Mouse (Mus musculus) left cerebral cortex, postnatal 10 days (tissue): Measurements from ENCODE around the gene Hepacam. TPM values are rescaled to one million over a fixed set of nuclear protein-coding genes. Genes with fewer than 3 reads are reported as not detected.

Source experiments
- DNase-seq, 2 experiments: peaks; one replicate each; pipeline ENCODE4 v3.0.0; 2021 to 2022; ENCODE audit warnings: low spot score in 2 of 2, mixed read lengths in 1 of 2; ENCODE audit errors: extremely low spot score in 1 of 2
- intact Hi-C: fragments of 180-260 bp; cut with DNase I; formaldehyde crosslinking; loops from one replicate; pipeline ENCODE4 v1.15.1; 2025
- total RNA-seq, 2 experiments: library from RNA; stranded (reverse); gene quantifications; 2 replicates each; pipeline ENCODE4 v1.2.3; 2021

The Hepacam gene
- total RNA-seq, 2 experiments from 2014 or later = 41.1 to 45.7 TPM

DNA sequence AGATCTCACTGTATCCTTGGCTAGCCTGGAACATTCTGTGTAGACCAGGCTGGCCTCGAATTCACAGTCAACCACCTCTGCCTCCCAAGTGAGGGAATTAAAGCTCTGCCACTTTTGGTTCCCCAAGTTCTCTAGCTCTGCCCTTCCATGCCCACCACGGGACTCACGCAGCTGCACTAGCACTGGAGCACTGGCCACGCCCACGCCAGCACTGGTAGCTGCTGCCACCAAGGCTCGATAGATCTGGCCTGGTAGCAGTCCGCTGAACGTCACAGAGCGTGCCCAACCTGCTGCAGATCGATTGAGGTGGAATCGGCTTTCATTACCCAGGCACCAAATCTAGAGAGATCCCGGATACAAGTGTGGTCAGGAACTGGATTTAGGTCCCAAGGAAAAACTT is 54.1 kb downstream of the Hepacam start:
- intact Hi-C loops = no loop called here
- no peak for DNase-seq

DNA sequence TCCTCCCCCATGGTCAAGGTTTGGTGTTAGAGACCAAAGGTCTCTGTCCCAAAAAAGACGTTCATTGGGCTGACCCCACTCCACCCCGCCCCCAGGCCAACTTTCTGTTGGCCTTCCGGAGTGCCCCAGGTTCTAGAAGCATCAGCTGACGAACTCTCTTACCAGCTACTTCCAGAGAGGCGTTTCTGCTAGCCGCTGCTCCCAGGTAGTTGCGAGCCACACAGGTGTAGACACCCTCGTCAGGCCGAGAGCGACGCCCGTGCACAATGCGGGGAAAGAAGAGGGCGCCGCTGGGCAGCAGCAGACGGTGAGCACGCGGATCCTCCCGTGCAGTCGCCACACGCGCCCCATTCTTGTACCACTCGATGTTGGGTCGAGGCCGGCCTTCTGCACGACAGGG is 62.2 kb downstream of the Hepacam start:
- peak in 1 of 2 experiments; percentile 43 for DNase-seq
- intact Hi-C loops = no loop called here

DNA sequence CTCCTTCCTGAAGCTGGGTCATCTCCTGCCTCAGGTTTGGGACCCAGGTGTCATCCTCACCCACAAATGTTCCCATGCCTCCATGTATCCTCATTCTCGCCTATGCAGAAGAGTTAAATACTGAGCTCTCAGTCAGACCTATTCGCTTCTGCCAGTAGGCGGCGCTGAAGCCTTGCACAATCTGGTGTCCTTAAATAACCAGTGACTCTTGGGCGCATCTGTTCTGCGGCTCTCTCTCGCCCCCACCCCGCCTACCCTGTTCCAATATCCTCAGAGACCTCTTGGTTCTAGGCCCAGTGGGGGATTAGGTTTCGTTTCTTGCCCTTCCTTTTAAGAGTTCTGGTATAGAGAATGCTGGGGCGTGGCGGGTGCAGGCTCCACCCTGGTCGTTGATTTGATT is 63.4 kb downstream of the Hepacam start:
- intact Hi-C loops = loop anchor here (2.0 to 10.0 kb wide), 2 partner anchors 184 to 502 kb away; partner anchors contain the start of gene Spa17
- DNase-seq = peak; percentile 91 to 92

DNA sequence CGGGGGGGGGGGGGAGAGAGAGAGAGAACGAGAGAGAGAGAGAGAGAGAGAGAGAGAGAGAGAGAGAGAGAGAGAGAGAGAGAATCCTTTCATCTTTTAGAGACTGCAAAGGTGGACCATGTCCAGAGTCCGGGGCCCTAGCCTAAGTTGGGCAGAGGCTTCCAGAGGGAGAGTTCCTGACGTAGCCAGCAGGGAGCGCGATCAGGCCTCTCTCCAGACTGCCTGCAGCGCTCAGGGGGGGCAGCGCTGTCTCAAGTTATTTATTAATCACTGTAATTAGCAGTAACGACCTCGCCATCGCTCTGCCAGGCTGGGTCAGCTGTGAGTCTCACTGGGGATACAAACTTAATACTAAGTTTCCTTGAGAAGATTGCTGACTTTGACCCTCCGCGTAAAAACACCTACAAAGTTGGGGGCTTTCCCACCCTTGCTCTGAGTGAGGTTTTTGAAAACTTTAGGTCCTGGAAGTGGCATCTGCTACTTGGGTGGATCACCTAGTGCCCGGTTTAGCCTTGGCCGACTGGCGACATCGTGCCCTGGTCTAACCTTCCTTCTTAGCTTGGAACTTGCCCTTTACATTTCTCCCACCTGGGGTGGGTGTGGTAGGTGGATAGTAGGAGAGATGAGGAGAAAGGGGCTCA is 65.0 kb downstream of the Hepacam start:
- DNase-seq = peak in 1 of 2 experiments; percentile 78
- intact Hi-C loops = loop anchor here (10.0 kb wide), 1 partner anchor 183 kb away; the partner anchor contains the start of gene Spa17

DNA sequence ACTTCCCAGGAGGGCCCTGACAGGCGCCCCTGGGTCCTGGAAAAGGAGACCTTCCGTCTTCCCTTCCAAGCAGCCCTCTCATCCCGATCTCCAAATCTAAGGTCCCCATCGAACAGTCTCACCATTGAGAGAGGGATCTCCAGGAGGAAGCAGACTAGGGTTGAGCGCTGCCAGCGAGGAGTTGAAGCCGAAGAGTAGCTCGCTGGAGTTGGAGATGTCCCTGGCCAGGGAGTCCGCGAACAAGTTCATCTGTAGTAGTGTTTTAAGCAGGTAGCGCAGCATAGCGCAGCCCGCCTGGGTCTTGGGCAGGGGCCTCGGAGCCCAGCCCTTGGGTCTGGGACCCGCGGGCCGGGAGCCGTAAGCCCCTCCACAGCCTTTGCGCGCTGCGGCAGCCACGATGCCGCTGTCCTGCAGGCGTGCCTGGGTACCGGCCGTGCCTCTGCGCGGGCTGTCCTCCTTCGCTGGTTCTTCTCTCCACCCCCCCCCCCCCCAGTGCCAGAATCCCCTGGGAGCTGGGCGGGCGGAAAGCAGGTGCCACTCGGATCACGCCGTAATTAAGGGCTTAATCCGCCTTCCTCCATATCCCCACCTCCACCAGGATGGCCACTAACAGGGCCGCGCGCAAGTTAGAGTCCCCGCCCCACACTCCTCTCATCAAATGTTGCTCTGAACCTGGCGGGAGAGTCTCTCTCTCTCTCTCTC is 65.7 kb downstream of the Hepacam start, which contains the start of gene Robo3:
Robo3 (minus strand) TSS at position 527 of the 702 bp plus-strand sequence.
- intact Hi-C loops = loop anchor here (10.0 kb wide), 1 partner anchor 182 kb away; the partner anchor contains the start of gene Spa17
- no peak for DNase-seq

DNA sequence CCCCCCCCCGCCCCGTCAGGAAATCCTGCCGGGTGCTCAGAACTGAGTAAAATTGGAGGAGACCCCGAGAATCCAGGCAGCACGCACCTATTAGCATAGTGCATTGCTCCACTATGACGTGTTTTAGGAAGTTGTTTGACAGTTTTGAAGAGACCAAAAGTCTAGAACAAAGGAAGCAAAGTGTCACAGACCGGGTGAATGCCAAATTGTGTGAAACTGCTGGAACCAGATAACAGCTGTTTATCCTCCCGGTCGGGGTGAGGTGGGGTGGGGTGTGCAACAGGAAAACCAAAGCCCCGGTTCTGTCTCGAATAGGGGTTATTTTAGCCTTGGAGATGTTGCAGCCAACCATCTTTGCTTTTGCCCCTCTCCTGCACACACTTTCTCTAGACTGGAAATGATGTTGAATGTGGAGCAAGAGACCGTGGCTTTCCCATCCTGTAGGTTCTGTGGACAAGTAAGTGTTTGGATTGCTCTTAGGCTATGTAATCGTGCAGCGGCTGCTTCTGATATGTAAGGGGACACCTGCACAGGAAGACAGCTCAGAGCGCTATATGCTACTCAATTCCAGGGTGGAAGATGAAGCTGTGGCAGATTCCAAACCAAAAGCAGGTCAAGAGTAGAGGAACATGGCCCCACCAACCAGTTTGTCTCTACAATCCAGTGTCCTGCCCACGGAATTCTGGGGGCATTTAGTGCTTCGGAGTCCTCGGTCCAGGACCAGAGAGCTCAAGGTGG is 66.8 kb downstream of the Hepacam start:
- intact Hi-C loops = loop anchor here (10.0 kb wide), 1 partner anchor 181 kb away; the partner anchor contains the start of gene Spa17
- DNase-seq = no peak

DNA sequence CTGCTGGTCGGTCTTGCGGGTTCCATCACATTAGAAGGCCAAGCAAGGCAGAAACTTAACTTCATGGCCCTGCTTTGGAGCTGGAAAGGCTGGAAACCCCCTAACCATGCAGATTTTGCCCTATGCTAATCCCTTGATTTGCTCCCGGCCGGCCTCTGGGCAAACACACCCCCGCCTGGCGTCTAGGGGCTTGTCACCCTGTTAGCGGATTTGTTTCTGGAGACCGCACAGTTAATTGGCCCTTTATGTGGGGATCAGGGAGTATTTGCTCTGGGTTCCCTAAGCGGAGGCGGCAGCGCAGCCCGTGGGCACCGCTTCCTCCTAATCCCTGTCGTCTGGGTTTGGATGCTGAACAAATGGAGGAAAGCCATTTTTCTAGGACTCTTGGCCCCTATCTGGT is 67.8 kb downstream of the Hepacam start:
- DNase-seq = no peak
- intact Hi-C loops = loop anchor here (10.0 kb wide), 1 partner anchor 180 kb away; the partner anchor contains the start of gene Spa17

DNA sequence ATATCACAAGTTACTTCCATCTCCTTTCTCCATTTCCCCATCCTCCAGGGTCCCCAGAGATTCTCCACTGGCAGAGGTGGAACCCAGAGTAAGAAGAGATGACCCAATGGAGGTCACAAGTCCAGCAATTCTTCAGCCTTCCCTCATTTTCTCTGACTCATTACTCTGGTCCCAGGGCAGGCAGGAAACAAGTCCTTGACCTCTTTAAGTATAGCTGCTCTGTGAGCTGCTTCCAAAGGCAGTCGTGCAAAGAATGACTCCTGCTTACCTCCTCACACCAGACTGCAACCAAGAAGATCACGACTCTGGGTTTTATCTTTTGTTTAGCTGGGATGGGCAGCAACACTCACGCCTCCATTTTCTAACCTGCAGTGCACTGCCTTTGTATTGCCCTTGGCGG is 68.5 kb downstream of the Hepacam start:
- intact Hi-C loops = loop anchor here (10.0 kb wide), 1 partner anchor 179 kb away; the partner anchor contains the start of gene Spa17
- no peak for DNase-seq

Other genes starting within 250 kb of the Hepacam start
- 10 to 100 TPM; 72.9 to 75.7 TPM for gene Pknox2, start 219.9 kb upstream of the Hepacam start, total RNA-seq
- 1 to 10 TPM; 8.7 to 9.7 TPM for gene Tmem218, start 159.1 kb upstream of the Hepacam start, total RNA-seq
- 1 to 10 TPM; 1.8 to 1.9 TPM for gene Slc37a2, start 111.6 kb upstream of the Hepacam start, total RNA-seq
- gene Ccdc15, start 18.9 kb upstream of the Hepacam start, total RNA-seq = 1 to 10 TPM; 2.3 to 3.3 TPM
- gene Robo4, start 34.5 kb downstream of the Hepacam start, total RNA-seq = 1 to 10 TPM; 6.4 to 8.3 TPM
- 10 to 100 TPM; 24.8 to 27.4 TPM for gene Robo3, start 65.9 kb downstream of the Hepacam start, total RNA-seq
- 10 to 100 TPM; 21.8 to 24.6 TPM for gene Msantd2, start 122.0 kb downstream of the Hepacam start, total RNA-seq
- gene Esam, start 160.7 kb downstream of the Hepacam start, total RNA-seq = 10 to 100 TPM; 29.5 to 29.6 TPM
- 1 to 10 TPM; 3.3 to 4.1 TPM for gene Vsig2, start 171.9 kb downstream of the Hepacam start, total RNA-seq
- 1,000 to 10,000 TPM; 1,798 to 1,800 TPM for gene Nrgn, start 185.6 kb downstream of the Hepacam start, total RNA-seq
- 10 to 100 TPM; 13.6 to 16.3 TPM for gene Siae, start 188.3 kb downstream of the Hepacam start, total RNA-seq
- gene Spa17, start 246.4 kb downstream of the Hepacam start, total RNA-seq = 1 to 10 TPM; 1.9 to 2.2 TPM